Mouse (Mus musculus) CH12.LX (cell line): ENCODE measurements around the gene Ifit3. TPM values are rescaled to one million over a fixed set of nuclear protein-coding genes. Genes with fewer than 3 reads are reported as not detected.

Source experiments
- DNase-seq: peaks from one replicate; pipeline ENCODE4 v3.0.0-alpha.2; 2013; ENCODE audit errors: extremely low read depth
- H3K27ac ChIP-seq: 2 replicates; pipeline ENCODE4 v1.5.1; 2012; ENCODE audit warnings: low read depth, mild to moderate bottlenecking, control low read depth, moderate library complexity; ENCODE audit not compliant: insufficient read depth
- H3K27me3 ChIP-seq: replicated peaks from 2 replicates; pipeline ENCODE3; 2012; ENCODE audit warnings: inconsistent platforms
- H3K36me3 ChIP-seq, 2 experiments: replicated peaks in 1 of 2; 2 replicates each; pipeline versions ENCODE3 to v1.6.1; 2012; ENCODE audit warnings: inconsistent platforms in 1 of 2, low read length in 1 of 2, mild to moderate bottlenecking in 1 of 2, mixed read lengths in 1 of 2, moderate library complexity in 1 of 2; ENCODE audit not compliant: control insufficient read depth in 1 of 2, insufficient read depth in 1 of 2
- H3K4me1 ChIP-seq, 2 experiments: 2 replicates each; pipeline ENCODE4 v1.6.1; 2012; ENCODE audit warnings: inconsistent platforms in 1 of 2, moderate library complexity in 1 of 2; ENCODE audit not compliant: insufficient read depth in 2 of 2, control insufficient read depth in 1 of 2
- H3K4me2 ChIP-seq: 2 replicates; pipeline ENCODE4 v1.6.1; 2012; ENCODE audit warnings: low read depth, mild to moderate bottlenecking, control low read depth; ENCODE audit not compliant: poor library complexity, insufficient read depth, severe bottlenecking
- H3K4me3 ChIP-seq, 3 experiments: fragments of 150-350 bp in 1 of 3; sonication (generic) in 1 of 3; replicated peaks in 1 of 3; 2 replicates each; pipeline versions ENCODE3 to v1.5.1; 2011 to 2012; ENCODE audit warnings: low read depth in 2 of 3, low read length in 2 of 3, mild to moderate bottlenecking in 2 of 3, moderate library complexity in 2 of 3, control low read depth in 1 of 3, improper control_type of control experiment in 1 of 3, inconsistent platforms in 1 of 3, mixed read lengths in 1 of 3; ENCODE audit not compliant: poor library complexity in 1 of 3
- H3K79me2 ChIP-seq: replicated peaks from 2 replicates; pipeline ENCODE4 v1.6.1; 2012; ENCODE audit warnings: mild to moderate bottlenecking, moderate library complexity; ENCODE audit not compliant: control insufficient read depth, poor library complexity, insufficient read depth, severe bottlenecking; ENCODE audit errors: extremely low read depth
- H3K9ac ChIP-seq: 2 replicates; pipeline ENCODE4 v1.6.1; 2012; ENCODE audit warnings: low read depth, mild to moderate bottlenecking, control low read depth, moderate library complexity; ENCODE audit not compliant: insufficient read depth
- H3K9me3 ChIP-seq: replicated peaks from 2 replicates; pipeline ENCODE3; 2012; ENCODE audit warnings: low read length, inconsistent platforms, mixed read lengths
- CTCF ChIP-seq, 2 experiments: IDR thresholded peaks in 1 of 2; conservative IDR thresholded peaks in 1 of 2; 2 replicates each; pipeline ENCODE4 v1.5.1; 2011 to 2012; ENCODE audit warnings: low read depth in 2 of 2, low read length in 2 of 2, improper control_type of control experiment in 1 of 2, inconsistent platforms in 1 of 2, mild to moderate bottlenecking in 1 of 2, moderate library complexity in 1 of 2
- IRF4 ChIP-seq: IDR thresholded peaks from 2 replicates; pipeline ENCODE4 v1.6.1; 2014; ENCODE audit warnings: low read depth, mild to moderate bottlenecking, inconsistent platforms, low read length, improper control_type of control experiment
- MAFK ChIP-seq: IDR thresholded peaks from 2 replicates; pipeline ENCODE4 v1.6.1; 2011; ENCODE audit warnings: low read length, improper control_type of control experiment; ENCODE audit not compliant: insufficient replicate concordance
- MAZ ChIP-seq: IDR thresholded peaks from 2 replicates; pipeline ENCODE4 v1.6.1; 2012; ENCODE audit warnings: low read depth, mild to moderate bottlenecking, inconsistent platforms, low read length, improper control_type of control experiment, moderate library complexity
- MEF2A ChIP-seq: IDR thresholded peaks from 2 replicates; pipeline ENCODE4 v1.6.1; 2014; ENCODE audit warnings: low read depth, mild to moderate bottlenecking, inconsistent platforms, low read length, improper control_type of control experiment, borderline replicate concordance
- MXI1 ChIP-seq: IDR thresholded peaks from 2 replicates; pipeline ENCODE4 v1.6.1; 2011; ENCODE audit warnings: mild to moderate bottlenecking, low read depth, low read length, improper control_type of control experiment
- NRF1 ChIP-seq: IDR thresholded peaks from 2 replicates; pipeline ENCODE4 v1.6.1; 2014; ENCODE audit warnings: low read depth, mild to moderate bottlenecking, inconsistent platforms, low read length, improper control_type of control experiment, moderate library complexity
- RAD21 ChIP-seq: IDR thresholded peaks from 2 replicates; pipeline ENCODE4 v1.6.1; 2011; ENCODE audit warnings: low read depth, mild to moderate bottlenecking, low read length, improper control_type of control experiment, moderate library complexity
- RCOR1 ChIP-seq: conservative IDR thresholded peaks from 2 replicates; pipeline ENCODE4 v1.6.1; 2012; ENCODE audit warnings: low read depth, mild to moderate bottlenecking, inconsistent platforms, low read length, improper control_type of control experiment
- SMC3 ChIP-seq: IDR thresholded peaks from 2 replicates; pipeline ENCODE4 v1.6.1; 2011; ENCODE audit warnings: low read depth, low read length, improper control_type of control experiment
- UBTF ChIP-seq: IDR thresholded peaks from 2 replicates; pipeline ENCODE4 v1.6.1; 2012; ENCODE audit warnings: low read depth, mild to moderate bottlenecking, inconsistent platforms, low read length, improper control_type of control experiment, moderate library complexity
- USF1 ChIP-seq: IDR thresholded peaks from 2 replicates; pipeline ENCODE4 v1.6.1; 2014; ENCODE audit warnings: low read depth, mild to moderate bottlenecking, inconsistent platforms, low read length, improper control_type of control experiment
- ZC3H11A ChIP-seq: IDR thresholded peaks from 2 replicates; pipeline ENCODE4 v1.6.1; 2012; ENCODE audit warnings: low read depth, mild to moderate bottlenecking, inconsistent platforms, low read length, improper control_type of control experiment
- ZKSCAN1 ChIP-seq: IDR thresholded peaks from 2 replicates; pipeline ENCODE4 v1.6.1; 2012; ENCODE audit warnings: low read depth, inconsistent platforms, low read length, improper control_type of control experiment, borderline replicate concordance
- ZMIZ1 ChIP-seq: IDR thresholded peaks from 2 replicates; pipeline ENCODE4 v1.6.1; 2012; ENCODE audit warnings: low read depth, mild to moderate bottlenecking, inconsistent platforms, low read length, improper control_type of control experiment
- dilution Hi-C: fragments of 300-500 bp; cut with MboI; formaldehyde crosslinking; loops from 2 replicates; pipeline ENCODE4 v1.14.3; 2020; ENCODE audit warnings: low sequenced_read_pairs; ENCODE audit not compliant: extremely low pct_unique_long_range_greater_than_20kb, extremely low pct_ligation_motif_present
- in situ Hi-C: fragments of 300-500 bp; cut with MboI; formaldehyde crosslinking; loops from 3 replicates; pipeline ENCODE4 v1.14.3; 2019; ENCODE audit warnings: low sequenced_read_pairs, low pct_ligation_motif_present, low pct_unique_long_range_greater_than_20kb, mixed read lengths
- polyA plus RNA-seq: library from polyadenylated mRNA; unstranded; fragments of >175 nt; gene quantifications from 2 replicates; pipeline ENCODE4 v1.2.1, GENCODE M21; 2012; ENCODE audit warnings: low read depth; ENCODE audit not compliant: insufficient read length
- total RNA-seq, 2 experiments: library from RNA; depleted of rRNA; stranded (reverse); fragments of 300-350 nt in 1 of 2; fragments of >200 nt in 1 of 2; gene quantifications; 2 replicates each; pipeline ENCODE4 v1.2.3; 2012 to 2014

Ifit3 gene
- total and polyA plus RNA-seq, 3 experiments, result 0.08 to 1.0 (median 1.0) TPM

GRCm38 (mm10) chr19:34636933-34637557, 53.7 kb downstream of the Ifit3 start:
- no peaks in the 10 kb centered on the region for H3K27me3 ChIP-seq
- peak; percentile 46 for DNase-seq
- H3K9me3 ChIP-seq, result no peaks in the 10 kb centered on the region
- no peak for TF ChIP-seq NRF1
- TF ChIP-seq RAD21, result peak; percentile 86
- TF ChIP-seq USF1, result no peak
- TF ChIP-seq ZMIZ1, result no peak
- peak; percentile 19; the same call in 1 of the 2 replicates for TF ChIP-seq MEF2A
- TF ChIP-seq UBTF, result no peak
- TF ChIP-seq CTCF (conservative IDR thresholded peaks at IDR 0.05 in 1 of 2, IDR thresholded peaks at IDR 0.05 in 1 of 2; ENCODE audit: low read depth in 2 of 2, low read length in 2 of 2), result peak; percentile 64 to 83
- no peak for TF ChIP-seq MXI1
- TF ChIP-seq SMC3, result peak; percentile 83
- no peak for TF ChIP-seq IRF4
- peak; percentile 24; the same call in 1 of the 2 replicates for TF ChIP-seq ZC3H11A
- TF ChIP-seq MAFK, result no peak
- TF ChIP-seq MAZ, result no peak
- TF ChIP-seq RCOR1, result no peak
- TF ChIP-seq ZKSCAN1, result no peak
- in situ Hi-C loops, result no loop called here
- no peak overlapping the region for H3K9ac ChIP-seq
- H3K4me3 ChIP-seq, result no peak overlapping the region
- H3K79me2 ChIP-seq, result no peaks in the 10 kb centered on the region
- no peak overlapping the region for H3K27ac ChIP-seq
- no peak overlapping the region for H3K4me2 ChIP-seq
- no peaks in the 10 kb centered on the region for H3K36me3 ChIP-seq
- H3K4me1 ChIP-seq, result peaks cover 4 to 26% of the 10 kb centered on the region in 2 experiments; a peak in 3 of 4 replicates
- dilution Hi-C loops, result no loop called here

Other genes with a start within 250 kb of the Ifit3 start
- not detected in 2 replicates for gene Ch25h, start 108.4 kb upstream of the Ifit3 start, total RNA-seq (2012; rRNA removed)
- gene Ch25h, start 108.4 kb upstream of the Ifit3 start, total RNA-seq (2014; rRNA removed), result not detected in 2 replicates
- not detected in 2 replicates for gene Ch25h, start 108.4 kb upstream of the Ifit3 start, polyA plus RNA-seq
- gene Lipa, start 56.1 kb upstream of the Ifit3 start, total RNA-seq (2012; rRNA removed), result 17.7 and 19.3 TPM in 2 replicates
- 38.1 and 43.5 TPM in 2 replicates for gene Lipa, start 56.1 kb upstream of the Ifit3 start, total RNA-seq (2014; rRNA removed)
- gene Lipa, start 56.1 kb upstream of the Ifit3 start, polyA plus RNA-seq, result 55.7 and 63.4 TPM in 2 replicates
- 0.72 and 0.97 TPM in 2 replicates for gene Ifit2, start 32.8 kb upstream of the Ifit3 start, total RNA-seq (2012; rRNA removed)
- gene Ifit2, start 32.8 kb upstream of the Ifit3 start, total RNA-seq (2014; rRNA removed), result 8.8 and 10.1 TPM in 2 replicates
- gene Ifit2, start 32.8 kb upstream of the Ifit3 start, polyA plus RNA-seq, result 5.7 and 6.0 TPM in 2 replicates
- not detected in 2 replicates for gene Ifit1bl1, start 18.4 kb downstream of the Ifit3 start, total RNA-seq (2012; rRNA removed)
- gene Ifit1bl1, start 18.4 kb downstream of the Ifit3 start, total RNA-seq (2014; rRNA removed), result 0.09 TPM in 1 of 2 replicates, not detected in the other
- 0.15 and 0.26 TPM in 2 replicates for gene Ifit1bl1, start 18.4 kb downstream of the Ifit3 start, polyA plus RNA-seq
- not detected in 2 replicates for gene Ifit3b, start 24.4 kb downstream of the Ifit3 start, total RNA-seq (2012; rRNA removed)
- not detected in 2 replicates for gene Ifit3b, start 24.4 kb downstream of the Ifit3 start, total RNA-seq (2014; rRNA removed)
- not detected in 2 replicates for gene Ifit3b, start 24.4 kb downstream of the Ifit3 start, polyA plus RNA-seq
- gene Ifit1bl2, start 57.2 kb downstream of the Ifit3 start, total RNA-seq (2012; rRNA removed), result not detected in 2 replicates
- gene Ifit1bl2, start 57.2 kb downstream of the Ifit3 start, total RNA-seq (2014; rRNA removed), result 0.08 TPM in 2 replicates
- 0.15 and 0.24 TPM in 2 replicates for gene Ifit1bl2, start 57.2 kb downstream of the Ifit3 start, polyA plus RNA-seq
- 0.25 TPM in 2 replicates for gene Ifit1, start 57.3 kb downstream of the Ifit3 start, total RNA-seq (2012; rRNA removed)
- gene Ifit1, start 57.3 kb downstream of the Ifit3 start, total RNA-seq (2014; rRNA removed), result 1.4 and 1.8 TPM in 2 replicates
- gene Ifit1, start 57.3 kb downstream of the Ifit3 start, polyA plus RNA-seq, result 2.3 and 2.5 TPM in 2 replicates
- gene Slc16a12, start 163.8 kb downstream of the Ifit3 start, total RNA-seq (2012; rRNA removed), result 0.08 TPM in 2 replicates
- gene Slc16a12, start 163.8 kb downstream of the Ifit3 start, total RNA-seq (2014; rRNA removed), result 0.08 and 0.46 TPM in 2 replicates
- gene Slc16a12, start 163.8 kb downstream of the Ifit3 start, polyA plus RNA-seq, result 0.16 TPM in 1 of 2 replicates, not detected in the other